Mouse (Mus musculus) E14TG2a.4 (cell line): ENCODE results near the gene Gigyf1.

Experiments used
- CTCF ChIP-seq: conservative IDR thresholded peaks from 2 replicates; pipeline ENCODE4 v1.5.1; 2014; ENCODE audit warnings: low read length
- NANOG ChIP-seq: IDR thresholded peaks from 2 replicates; pipeline ENCODE4 v1.6.1; 2014; ENCODE audit warnings: borderline replicate concordance, low read length, mixed read lengths
- POU5F1 ChIP-seq: IDR thresholded peaks from 2 replicates; pipeline ENCODE4 v1.6.1; 2014; ENCODE audit warnings: low read length, borderline replicate concordance

DNA sequence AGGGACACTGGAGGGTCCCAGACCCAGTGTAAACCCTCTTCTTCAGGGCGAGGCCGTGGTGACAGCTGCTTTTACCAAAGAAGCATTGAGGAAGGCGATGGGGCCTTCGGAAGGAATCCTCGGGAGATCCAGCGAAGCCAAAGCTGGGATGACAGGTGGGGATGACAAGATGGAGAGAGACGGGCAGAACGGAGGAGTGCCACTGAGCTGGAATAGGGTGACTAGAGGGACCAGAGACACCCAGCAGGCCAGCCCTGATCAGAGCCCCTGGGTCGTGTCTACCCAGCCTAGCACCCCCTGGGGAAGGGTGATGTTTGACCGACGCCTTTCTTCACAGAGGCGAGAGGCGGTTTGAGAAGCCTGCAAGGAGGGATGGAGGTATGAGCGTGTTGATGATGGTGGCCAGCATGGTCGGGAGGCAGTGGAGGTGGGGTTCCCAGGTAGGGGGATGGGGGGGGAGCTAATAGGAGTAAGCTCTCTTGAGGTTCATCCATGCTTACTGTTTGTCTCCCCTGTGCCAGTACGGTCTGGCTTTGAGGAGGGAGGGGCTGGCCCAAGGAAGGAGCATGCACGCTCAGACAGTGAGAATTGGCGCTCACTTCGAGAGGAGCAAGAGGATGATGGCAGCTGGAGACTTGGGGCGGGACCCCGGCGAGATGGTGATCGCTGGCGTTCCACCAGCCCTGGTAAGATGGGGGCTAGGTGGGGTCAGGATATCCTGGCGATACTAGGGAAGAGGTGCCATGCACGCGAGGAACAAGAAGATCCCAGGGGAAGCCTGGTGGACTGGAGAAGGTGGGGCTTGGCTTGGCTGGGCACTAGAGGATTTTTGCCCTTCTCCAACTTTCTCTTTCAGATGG is 1.6 kb downstream of the Gigyf1 start:
- TF ChIP-seq CTCF (no peak), POU5F1 (no peak), NANOG (no peak)
